Mouse (Mus musculus) kidney, adult 2 months (tissue): ENCODE data around the gene Cand2. TPM values are rescaled to one million over a fixed set of nuclear protein-coding genes. Genes with fewer than 3 reads are reported as not detected.

Experiments
- DNase-seq: peaks from one replicate; pipeline ENCODE4 v3.0.0; 2021
- H3K27ac ChIP-seq: fragments of 200-500 bp; 2 replicates; pipeline ENCODE4 v1.5.1; 2012; ENCODE audit warnings: low read depth, low read length, control low read depth, inconsistent platforms; ENCODE audit not compliant: insufficient read depth
- H3K27me3 ChIP-seq: fragments of 200-500 bp; replicated peaks from 2 replicates; pipeline ENCODE4 v1.6.1; 2012; ENCODE audit warnings: mild to moderate bottlenecking, moderate library complexity, low read length, inconsistent platforms; ENCODE audit not compliant: control insufficient read depth, insufficient read depth
- H3K36me3 ChIP-seq: fragments of 200-500 bp; 2 replicates; pipeline ENCODE4 v1.6.1; 2012; ENCODE audit warnings: mild to moderate bottlenecking, moderate library complexity, low read length, inconsistent platforms; ENCODE audit not compliant: control insufficient read depth, insufficient read depth
- H3K4me1 ChIP-seq: fragments of 200-500 bp; 2 replicates; pipeline ENCODE4 v1.6.1; 2011; ENCODE audit warnings: low read length; ENCODE audit not compliant: control insufficient read depth, insufficient read depth
- H3K4me3 ChIP-seq: fragments of 200-500 bp; 2 replicates; pipeline ENCODE4 v1.5.1; 2011; ENCODE audit warnings: mild to moderate bottlenecking, low read depth, low read length, control low read depth; ENCODE audit not compliant: insufficient read depth
- CTCF ChIP-seq: fragments of 200-500 bp; conservative IDR thresholded peaks from 2 replicates; pipeline ENCODE4 v1.5.1; 2011; ENCODE audit warnings: low read depth, mild to moderate bottlenecking, control low read depth, low read length, moderate library complexity, mixed read lengths; ENCODE audit not compliant: insufficient read depth, insufficient read length
- POLR2A ChIP-seq: fragments of 200-500 bp; IDR thresholded peaks from one replicate; pipeline ENCODE4 v1.6.1; 2011; ENCODE audit warnings: low read depth, low read length, control low read depth
- WGBS: fragments of 180-500 bp; shearing (Covaris S2); methylation state at CpG from one replicate; pipeline ENCODE4 v1.1.7; 2018; 5-methylcytosine and 5-hydroxymethylcytosine counted together
- polyA plus RNA-seq: library from polyadenylated mRNA; depleted of rRNA; stranded (reverse); fragments of >200 nt; gene quantifications from 2 replicates; pipeline ENCODE4 v1.2.3, GENCODE M21; 2012

Gene Cand2
- polyA plus RNA-seq, 1 experiment: 4.0 TPM

DNA sequence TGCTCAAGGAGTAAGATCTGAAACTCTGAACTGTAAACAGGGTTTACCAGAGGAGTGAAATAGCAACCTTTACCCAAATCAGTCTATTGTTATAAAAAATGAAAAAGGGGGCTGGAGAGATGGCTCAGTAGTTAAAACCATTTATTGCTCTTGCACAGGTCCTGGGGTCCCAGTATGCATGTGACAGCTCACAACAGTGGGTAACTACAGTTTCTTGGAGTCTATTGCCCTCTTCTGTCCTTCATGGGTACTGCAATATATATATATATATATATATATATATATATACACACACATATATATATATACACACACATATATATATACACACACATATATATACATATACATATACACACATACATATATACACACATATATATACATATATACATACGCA lies 1.7 kb upstream of the Cand2 start:
- no peaks in the 10 kb centered on the region for H3K27me3 ChIP-seq
- DNase-seq: no peak
- H3K4me3 ChIP-seq: no peak overlapping the region
- no peak for TF ChIP-seq POLR2A
- 0 out of 2 replicates have a peak, but pooled peaks have one; percentile 11 for TF ChIP-seq CTCF
- no peaks in the 10 kb centered on the region; the same call in 1 of the 2 replicates for H3K4me1 ChIP-seq
- H3K36me3 ChIP-seq: no peaks in the 10 kb centered on the region
- WGBS: 85% methylated on average over 1 of the region's 1 CpGs
- no peak overlapping the region for H3K27ac ChIP-seq

GRCm38 (mm10) chr6:115773966-115774413 lies 348 bp upstream of the Cand2 start:
- H3K27ac ChIP-seq: no peak overlapping the region
- H3K36me3 ChIP-seq: no peaks in the 10 kb centered on the region
- H3K4me1 ChIP-seq: no peaks in the 10 kb centered on the region; the same call in 1 of the 2 replicates
- peak overlapping the region; percentile 54 for H3K4me3 ChIP-seq
- peak; percentile 5 for DNase-seq
- H3K27me3 ChIP-seq: no peaks in the 10 kb centered on the region
- TF ChIP-seq CTCF: no peak
- TF ChIP-seq POLR2A: no peak
- WGBS: 1% methylated on average over 12 of the region's 14 CpGs

DNA sequence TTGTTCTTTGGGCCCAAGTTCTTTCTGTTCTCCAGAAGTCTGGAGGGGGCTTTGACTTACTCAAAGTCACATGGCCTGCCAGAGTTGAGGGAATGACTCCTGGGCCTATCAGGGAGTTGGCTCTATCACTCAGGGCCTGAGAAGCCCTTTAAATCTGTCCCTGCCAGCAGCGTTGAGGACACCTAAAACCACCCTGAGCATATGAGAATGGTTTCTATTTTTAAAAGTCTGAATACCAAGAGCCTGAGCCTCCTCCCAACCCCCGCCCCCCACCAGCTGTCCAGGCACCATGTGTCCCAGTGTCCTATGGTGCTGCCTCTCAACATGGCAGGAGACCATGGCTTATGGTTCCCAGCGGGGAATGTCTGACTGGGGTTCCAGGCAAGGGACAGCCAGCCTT lies 1.5 kb downstream of the Cand2 start:
- Histone ChIP-seq H3K4me3 (no peak overlapping the region), H3K36me3 (no peaks in the 10 kb centered on the region), H3K27me3 (no peaks in the 10 kb centered on the region), H3K4me1 (no peaks in the 10 kb centered on the region; the same call in 1 of the 2 replicates), H3K27ac (no peak overlapping the region)
- TF ChIP-seq CTCF (no peak), POLR2A (no peak)
- no peak for DNase-seq
- 73% methylated on average over 3 of the region's 3 CpGs for WGBS

- Histone ChIP-seq H3K4me1 (no peaks in the 10 kb centered on the region; the same call in 1 of the 2 replicates), H3K27me3 (no peaks in the 10 kb centered on the region), H3K36me3 (no peaks in the 10 kb centered on the region), H3K27ac (no peak overlapping the region), H3K4me3 (no peak overlapping the region)
- TF ChIP-seq CTCF: no peak
- no peak for TF ChIP-seq POLR2A
- no peak for DNase-seq
- 44% methylated on average over 9 of the region's 9 CpGs for WGBS
Measured at GRCm38 (mm10) chr6:115776363-115776762, 2.0 kb downstream of the Cand2 start.

GRCm38 (mm10) chr6:115782781-115783180 lies 8.4 kb downstream of the Cand2 start:
- TF ChIP-seq POLR2A (no peak), CTCF (no peak)
- no peaks in the 10 kb centered on the region for H3K4me1 ChIP-seq
- H3K36me3 ChIP-seq: no peaks in the 10 kb centered on the region
- no peak overlapping the region for H3K4me3 ChIP-seq
- no peak overlapping the region for H3K27ac ChIP-seq
- 86% methylated on average over 3 of the region's 3 CpGs for WGBS
- no peaks in the 10 kb centered on the region for H3K27me3 ChIP-seq
- no peak for DNase-seq

- Histone ChIP-seq H3K27ac (no peak overlapping the region), H3K27me3 (no peaks in the 10 kb centered on the region), H3K4me1 (no peaks in the 10 kb centered on the region), H3K4me3 (no peak overlapping the region), H3K36me3 (no peaks in the 10 kb centered on the region)
- no peak for TF ChIP-seq POLR2A
- no peak for TF ChIP-seq CTCF
- 95% methylated on average over 10 of the region's 10 CpGs for WGBS
- DNase-seq: no peak
Measured at GRCm38 (mm10) chr6:115791016-115791415, 16.7 kb downstream of the Cand2 start.

DNA sequence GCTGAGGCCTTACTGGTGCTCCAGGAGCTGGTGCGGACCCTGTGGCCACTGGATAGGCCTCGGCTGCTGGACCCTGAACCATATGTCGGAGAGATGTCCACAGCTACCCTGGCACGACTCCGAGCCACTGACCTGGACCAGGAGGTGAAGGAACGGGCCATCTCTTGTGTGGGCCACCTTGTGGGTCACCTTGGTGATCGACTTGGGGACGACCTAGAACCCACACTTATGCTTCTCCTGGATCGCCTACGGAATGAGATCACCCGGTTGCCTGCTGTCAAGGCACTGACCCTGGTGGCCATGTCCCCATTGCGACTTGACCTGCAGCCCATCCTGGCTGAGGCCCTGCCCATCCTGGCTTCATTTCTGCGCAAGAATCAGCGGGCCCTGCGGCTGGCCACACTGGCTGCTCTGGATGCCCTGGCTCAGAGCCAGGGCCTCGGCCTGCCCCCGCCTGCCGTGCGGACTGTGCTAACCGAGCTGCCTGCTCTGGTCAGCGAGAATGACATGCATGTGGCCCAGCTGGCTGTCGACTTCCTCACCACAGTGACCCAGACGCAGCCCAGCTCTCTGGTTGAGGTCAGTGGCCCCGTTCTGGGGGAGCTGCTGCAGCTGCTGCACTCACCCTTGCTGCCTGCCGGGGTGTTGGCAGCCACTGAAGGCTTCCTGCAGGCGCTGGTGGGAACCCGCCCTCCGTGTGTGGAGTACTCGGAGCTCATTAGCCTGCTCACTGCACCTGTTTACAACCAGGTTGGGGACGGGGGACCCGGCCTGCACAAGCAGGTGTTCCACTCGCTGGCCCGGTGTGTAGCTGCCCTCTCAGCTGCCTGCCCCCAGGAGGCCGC lies 17.7 kb downstream of the Cand2 start:
- no peak for TF ChIP-seq POLR2A
- TF ChIP-seq CTCF: no peak
- WGBS: 37% methylated on average over 34 of the region's 34 CpGs
- Histone ChIP-seq H3K36me3 (no peaks in the 10 kb centered on the region), H3K4me3 (0 out of 2 replicates have a peak overlapping the region, but pooled peaks have one; percentile 12), H3K27ac (no peak overlapping the region), H3K27me3 (no peaks in the 10 kb centered on the region), H3K4me1 (no peaks in the 10 kb centered on the region)
- peak; percentile 77 for DNase-seq
